Mouse (Mus musculus) cerebellum, adult 2 months (tissue): Measurements from ENCODE around the gene 9930021J03Rik. TPM values are rescaled to one million over a fixed set of nuclear protein-coding genes. Genes with fewer than 3 reads are reported as not detected.

Source experiments
- DNase-seq, 2 experiments: peaks; one replicate each; pipeline ENCODE4 v3.0.0; 2021
- H3K27ac ChIP-seq: fragments of 200-500 bp; 2 replicates; pipeline ENCODE4 v1.5.1; 2012; ENCODE audit warnings: low read length, control low read depth, inconsistent platforms; ENCODE audit not compliant: insufficient read depth
- H3K27me3 ChIP-seq: fragments of 200-500 bp; 2 replicates; pipeline ENCODE4 v1.6.1; 2012; ENCODE audit warnings: inconsistent platforms, mild to moderate bottlenecking, low read length, moderate library complexity; ENCODE audit not compliant: control insufficient read depth, insufficient read depth
- H3K4me1 ChIP-seq: fragments of 200-500 bp; 2 replicates; pipeline ENCODE4 v1.6.1; 2011; ENCODE audit warnings: low read length; ENCODE audit not compliant: control insufficient read depth, insufficient read depth
- H3K4me3 ChIP-seq: fragments of 200-500 bp; replicated peaks from 2 replicates; pipeline ENCODE3; 2011; ENCODE audit warnings: mild to moderate bottlenecking, low read depth, low read length, control low read depth; ENCODE audit not compliant: insufficient read depth
- CTCF ChIP-seq: fragments of 200-500 bp; IDR thresholded peaks from 2 replicates; pipeline ENCODE4 v1.5.1; 2011; ENCODE audit warnings: low read depth, mild to moderate bottlenecking, control low read depth, low read length, moderate library complexity, borderline replicate concordance; ENCODE audit not compliant: insufficient read depth
- POLR2A ChIP-seq: fragments of 200-500 bp; IDR thresholded peaks from 2 replicates; pipeline ENCODE4 v1.6.1; 2011; ENCODE audit warnings: low read length, control low read depth, borderline replicate concordance; ENCODE audit not compliant: insufficient read depth
- WGBS: fragments of 180-500 bp; shearing (Covaris S2); methylation state at CpG from one replicate; pipeline ENCODE4 v1.1.7; 2018; 5-methylcytosine and 5-hydroxymethylcytosine counted together
- polyA plus RNA-seq: library from polyadenylated mRNA; depleted of rRNA; stranded (reverse); fragments of >200 nt; gene quantifications from 2 replicates; pipeline ENCODE4 v1.2.3, GENCODE M21; 2012

The 9930021J03Rik gene
- polyA plus RNA-seq, 1 experiment: 25.6 TPM

DNA sequence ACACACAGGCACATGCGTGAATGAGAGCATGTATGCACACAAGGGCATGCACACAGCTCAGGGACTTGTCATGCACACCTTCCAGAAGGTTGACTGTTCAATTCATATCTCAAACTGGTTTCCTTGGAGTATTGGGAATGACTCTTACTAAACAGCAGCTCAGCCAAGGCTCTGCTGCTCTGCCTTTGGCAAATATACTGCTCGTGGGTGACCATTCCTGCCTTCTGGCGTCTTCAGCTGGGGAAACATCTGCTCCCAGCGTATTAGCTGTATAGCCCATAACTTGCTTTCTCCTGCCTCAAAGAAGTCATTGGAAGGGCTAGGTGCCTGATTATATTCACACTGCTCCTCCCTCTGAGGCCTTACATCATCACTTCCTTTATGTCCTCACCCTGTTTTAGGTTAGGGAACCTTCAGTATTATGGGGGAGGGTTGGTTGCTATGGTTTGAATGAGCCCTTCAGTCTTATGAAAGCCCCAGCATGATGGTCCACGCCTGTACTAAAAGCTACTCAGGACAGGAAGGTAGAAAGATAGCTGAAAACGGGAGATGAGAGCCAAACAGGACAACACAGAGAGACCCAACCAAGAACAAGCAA lies 127.5 kb downstream of the 9930021J03Rik start:
- no peak for TF ChIP-seq POLR2A
- no peak for TF ChIP-seq CTCF
- DNase-seq: no peak
- Histone ChIP-seq H3K4me1 (no peaks in the 10 kb centered on the region), H3K27me3 (no peaks in the 10 kb centered on the region), H3K27ac (no peak overlapping the region), H3K4me3 (no peak overlapping the region)
- WGBS: 64% methylated on average over 6 of the region's 6 CpGs

DNA sequence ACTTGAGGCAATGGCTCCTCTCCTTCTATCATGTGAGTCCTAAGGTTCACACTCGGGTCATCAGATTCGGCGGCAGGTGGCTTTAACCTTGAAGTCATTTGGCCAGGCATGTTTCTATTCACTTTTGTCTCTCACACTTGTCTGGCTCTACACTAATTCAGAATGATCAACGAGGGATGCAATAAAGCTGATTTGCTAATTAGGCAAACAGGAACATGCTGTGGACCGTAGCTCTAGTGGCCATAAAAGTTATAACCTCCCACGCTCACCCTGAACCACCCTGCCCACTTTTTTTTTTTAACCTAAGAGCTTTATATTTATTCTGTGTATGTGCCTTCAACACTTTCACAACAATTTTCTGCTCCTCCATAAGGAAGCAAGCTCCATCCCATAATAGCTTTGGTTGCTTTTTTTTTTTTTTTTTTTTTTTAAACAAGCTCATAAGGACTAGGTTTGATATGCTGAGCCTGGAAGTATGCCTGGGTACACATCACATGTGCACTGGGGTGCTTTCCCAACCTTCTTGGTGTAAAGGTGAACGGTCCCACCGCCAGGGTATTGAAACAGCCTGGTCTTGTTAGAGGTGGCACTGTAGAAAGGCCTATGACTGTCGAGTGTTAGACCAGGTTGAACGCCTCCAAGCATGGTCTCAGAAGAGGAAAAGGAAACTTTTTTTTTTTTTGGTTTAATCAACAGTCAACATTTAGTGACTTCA lies 129.2 kb downstream of the 9930021J03Rik start:
- DNase-seq: no peak
- WGBS: 78% methylated on average over 10 of the region's 10 CpGs
- H3K4me3 ChIP-seq: no peak overlapping the region
- H3K4me1 ChIP-seq: no peaks in the 10 kb centered on the region
- H3K27me3 ChIP-seq: no peaks in the 10 kb centered on the region
- TF ChIP-seq POLR2A (no peak), CTCF (no peak)
- H3K27ac ChIP-seq: no peak overlapping the region

DNA sequence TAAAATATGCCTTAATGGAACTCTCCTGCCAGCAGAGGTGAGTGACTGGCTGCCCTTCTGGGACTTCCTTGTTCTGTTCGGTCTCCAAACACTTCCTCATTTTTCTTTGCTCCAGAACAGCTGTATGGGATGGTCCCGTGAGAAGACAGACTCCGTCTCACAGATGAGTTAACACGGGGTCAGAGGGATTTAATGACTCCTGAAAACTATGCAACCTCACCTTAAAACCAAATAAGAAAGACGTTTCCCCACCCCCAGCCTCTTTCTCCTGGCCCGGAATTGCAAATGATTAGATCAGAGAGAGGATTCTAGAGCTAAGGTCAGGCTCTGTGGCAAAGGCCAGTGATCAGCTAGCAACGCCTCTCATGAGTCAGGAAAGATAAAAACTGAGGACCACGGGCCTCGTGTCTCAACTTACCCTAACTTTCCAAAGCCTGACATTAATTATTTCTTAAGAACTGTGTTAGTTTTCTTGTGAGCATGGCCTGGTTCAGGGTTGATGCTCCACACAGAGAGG lies 130.2 kb downstream of the 9930021J03Rik start:
- H3K4me3 ChIP-seq: no peak overlapping the region
- H3K27ac ChIP-seq: no peak overlapping the region
- H3K4me1 ChIP-seq: no peaks in the 10 kb centered on the region
- TF ChIP-seq CTCF: no peak
- DNase-seq: no peak
- H3K27me3 ChIP-seq: no peaks in the 10 kb centered on the region
- WGBS: 72% methylated on average over 9 of the region's 9 CpGs

DNA sequence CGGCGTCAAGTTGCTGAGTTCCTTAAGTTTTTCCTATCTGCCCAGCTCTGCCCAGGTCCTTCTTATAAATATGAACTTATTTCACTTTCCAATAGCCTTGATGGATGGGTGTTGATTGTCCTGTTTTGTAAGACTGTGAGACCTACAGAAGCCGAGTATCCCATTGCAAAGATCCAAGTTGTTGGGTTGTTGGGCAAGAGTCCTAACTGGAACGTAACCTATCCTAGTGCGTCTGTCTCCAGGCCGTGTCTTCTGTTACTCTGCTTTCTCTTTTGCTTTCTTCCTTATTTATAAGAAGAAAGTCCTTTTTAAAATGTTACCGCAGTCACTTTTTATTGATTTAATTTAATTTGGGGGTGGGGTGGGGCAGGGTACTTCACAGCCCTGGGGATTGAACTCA lies 130.8 kb downstream of the 9930021J03Rik start:
- Histone ChIP-seq H3K27ac (no peak overlapping the region), H3K27me3 (no peaks in the 10 kb centered on the region), H3K4me3 (no peak overlapping the region), H3K4me1 (no peaks in the 10 kb centered on the region)
- no peak for DNase-seq
- TF ChIP-seq POLR2A: no peak
- no peak for TF ChIP-seq CTCF
- WGBS: 94% methylated on average over 7 of the region's 7 CpGs

DNA sequence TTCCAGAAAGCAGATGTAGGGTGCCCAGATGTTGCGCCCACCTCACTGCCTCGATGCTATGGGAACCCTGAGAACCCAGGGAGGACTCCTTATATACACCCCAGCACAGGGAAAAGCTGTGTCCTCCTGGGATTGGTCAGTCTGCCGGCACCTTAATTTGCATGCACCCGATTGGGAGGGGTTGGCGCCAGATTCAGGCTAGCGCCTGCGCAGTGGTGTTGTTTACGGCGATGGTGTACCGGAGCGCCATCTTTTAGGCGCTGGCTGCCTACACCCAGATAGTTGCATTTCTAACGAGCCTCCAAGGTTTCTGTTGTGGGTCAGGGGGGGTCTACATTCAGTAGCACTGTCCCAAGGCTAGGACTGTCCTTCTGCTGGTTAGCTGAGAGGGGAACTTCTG lies 133.1 kb downstream of the 9930021J03Rik start:
- TF ChIP-seq POLR2A (no peak), CTCF (no peak)
- WGBS: 92% methylated on average over 13 of the region's 13 CpGs
- H3K4me1 ChIP-seq: no peaks in the 10 kb centered on the region
- no peak for DNase-seq
- H3K4me3 ChIP-seq: no peak overlapping the region
- no peak overlapping the region for H3K27ac ChIP-seq
- no peaks in the 10 kb centered on the region for H3K27me3 ChIP-seq

DNA sequence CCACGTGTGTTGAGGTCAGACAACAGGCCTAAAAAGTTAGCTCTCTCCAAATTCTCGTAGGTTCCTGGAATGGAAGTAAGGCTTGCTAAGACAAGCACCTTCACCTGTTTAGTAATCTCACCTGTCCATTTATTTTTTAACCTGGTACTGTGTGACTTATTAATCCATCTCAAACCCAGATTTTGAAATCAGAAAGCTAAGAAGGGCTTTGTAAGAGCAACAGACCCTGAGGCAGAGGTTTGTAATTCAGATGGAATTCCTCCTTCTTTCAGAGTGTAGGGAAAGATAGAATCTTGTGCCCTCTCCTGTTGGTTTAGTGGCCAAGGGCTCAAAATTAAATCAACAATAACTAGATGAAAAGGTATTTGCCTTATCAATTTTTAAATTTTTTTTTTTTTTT lies 134.6 kb downstream of the 9930021J03Rik start:
- TF ChIP-seq CTCF (no peak), POLR2A (no peak)
- 82% methylated on average over 2 of the region's 2 CpGs for WGBS
- no peaks in the 10 kb centered on the region for H3K27me3 ChIP-seq
- no peak overlapping the region for H3K27ac ChIP-seq
- DNase-seq: no peak
- H3K4me1 ChIP-seq: no peaks in the 10 kb centered on the region
- no peak overlapping the region for H3K4me3 ChIP-seq

DNA sequence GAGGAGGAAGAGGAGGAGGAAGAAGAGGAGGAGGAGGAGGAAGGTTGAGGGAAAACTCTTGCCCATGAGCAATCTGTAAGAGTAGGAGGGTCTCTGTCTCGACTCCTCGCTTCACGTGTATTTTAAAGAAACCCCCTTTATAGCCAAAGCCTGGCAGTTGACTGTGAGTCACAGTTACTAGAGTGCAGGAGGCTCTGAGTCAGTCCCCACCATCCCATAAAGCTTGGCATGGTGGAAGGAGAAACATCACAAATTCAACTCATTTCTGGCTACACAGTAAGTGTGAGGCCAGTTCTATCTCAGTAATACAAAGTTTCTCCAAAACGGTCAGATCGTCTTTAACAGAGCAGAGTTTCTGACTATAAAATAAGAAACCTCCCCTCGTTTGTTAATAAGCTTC lies 135.5 kb downstream of the 9930021J03Rik start:
- DNase-seq: no peak
- Histone ChIP-seq H3K4me3 (no peak overlapping the region), H3K27me3 (no peaks in the 10 kb centered on the region), H3K4me1 (no peaks in the 10 kb centered on the region), H3K27ac (no peak overlapping the region)
- TF ChIP-seq CTCF (no peak), POLR2A (no peak)
- WGBS: 83% methylated on average over 6 of the region's 6 CpGs

DNA sequence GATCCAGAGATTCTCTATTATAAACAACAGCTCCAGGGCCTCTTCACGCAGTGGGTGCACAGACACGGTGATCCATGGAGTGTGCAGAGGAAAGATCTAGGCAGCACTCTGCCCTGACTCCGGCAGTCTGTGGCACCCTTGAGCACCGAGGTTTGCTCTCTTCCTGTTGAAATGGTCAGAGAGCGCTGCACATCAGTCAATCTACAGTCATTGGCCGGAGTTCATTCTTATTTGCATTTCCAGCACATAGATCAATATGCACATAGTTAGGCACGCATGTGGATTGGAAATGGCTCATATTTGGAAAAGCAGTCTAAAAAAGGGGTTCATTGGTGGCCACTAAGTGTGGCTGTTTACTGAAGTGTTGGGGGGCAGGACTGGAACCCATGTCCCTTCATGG lies 137.7 kb downstream of the 9930021J03Rik start:
- Histone ChIP-seq H3K27ac (no peak overlapping the region), H3K4me1 (no peaks in the 10 kb centered on the region), H3K27me3 (no peaks in the 10 kb centered on the region), H3K4me3 (no peak overlapping the region)
- TF ChIP-seq POLR2A: no peak
- no peak for TF ChIP-seq CTCF
- no peak for DNase-seq
- 95% methylated on average over 7 of the region's 7 CpGs for WGBS
